Mouse (Mus musculus) gonadal fat pad, adult 2 months (tissue): ENCODE data around the gene Slc22a28. TPM values are rescaled to one million over a fixed set of nuclear protein-coding genes. Genes with fewer than 3 reads are reported as not detected.
"Not testable (repeated sequence)": the region's sequence is repeated elsewhere in the genome, so short reads cannot be mapped to it uniquely, and the experiment has no call there.

Experiments
- DNase-seq: peaks from one replicate; pipeline ENCODE4 v3.0.0-alpha.2; 2012; ENCODE audit warnings: low read depth
- polyA plus RNA-seq: library from polyadenylated mRNA; depleted of rRNA; stranded (reverse); fragments of >200 nt; gene quantifications from 2 replicates; pipeline ENCODE4 v1.2.3, GENCODE M21; 2012; rRNA removed

Gene Slc22a28
- 0.08 and 0.09 TPM in 2 replicates for polyA plus RNA-seq

GRCm38 (mm10) chr19:8131881-8132280 lies at the start of gene Slc22a28:
Slc22a28 (minus strand) TSS chr19:8131982.
- DNase-seq: not testable (repeated sequence)

GRCm38 (mm10) chr19:8148787-8149523 lies 17.2 kb upstream of the Slc22a28 start:
- no peak for DNase-seq

GRCm38 (mm10) chr19:8142716-8143115 lies 10.9 kb upstream of the Slc22a28 start:
- not testable (repeated sequence) for DNase-seq

- DNase-seq: not testable (repeated sequence)
Measured at GRCm38 (mm10) chr19:8134127-8134841, 2.5 kb upstream of the Slc22a28 start.

- DNase-seq: no peak
Measured at GRCm38 (mm10) chr19:8019904-8020349, 111.9 kb downstream of the Slc22a28 start.

- not testable (repeated sequence) for DNase-seq
Measured at GRCm38 (mm10) chr19:8019329-8019851, 112.4 kb downstream of the Slc22a28 start.

GRCm38 (mm10) chr19:8018535-8018934 lies 113.2 kb downstream of the Slc22a28 start:
- not testable (repeated sequence) for DNase-seq

Other genes starting within 250 kb of the Slc22a28 start
- not detected in 2 replicates for gene Slc22a27, start 166.0 kb downstream of the Slc22a28 start, polyA plus RNA-seq
- 0.09 and 0.14 TPM in 2 replicates for gene Slc22a29, start 86.9 kb upstream of the Slc22a28 start, polyA plus RNA-seq